Mouse (Mus musculus): Measurements from ENCODE around the gene Ank2.
"Not testable (repeated sequence)": the region's sequence is repeated elsewhere in the genome, so short reads cannot be mapped to it uniquely, and the experiment has no call there.

Gene Ank2

DNA sequence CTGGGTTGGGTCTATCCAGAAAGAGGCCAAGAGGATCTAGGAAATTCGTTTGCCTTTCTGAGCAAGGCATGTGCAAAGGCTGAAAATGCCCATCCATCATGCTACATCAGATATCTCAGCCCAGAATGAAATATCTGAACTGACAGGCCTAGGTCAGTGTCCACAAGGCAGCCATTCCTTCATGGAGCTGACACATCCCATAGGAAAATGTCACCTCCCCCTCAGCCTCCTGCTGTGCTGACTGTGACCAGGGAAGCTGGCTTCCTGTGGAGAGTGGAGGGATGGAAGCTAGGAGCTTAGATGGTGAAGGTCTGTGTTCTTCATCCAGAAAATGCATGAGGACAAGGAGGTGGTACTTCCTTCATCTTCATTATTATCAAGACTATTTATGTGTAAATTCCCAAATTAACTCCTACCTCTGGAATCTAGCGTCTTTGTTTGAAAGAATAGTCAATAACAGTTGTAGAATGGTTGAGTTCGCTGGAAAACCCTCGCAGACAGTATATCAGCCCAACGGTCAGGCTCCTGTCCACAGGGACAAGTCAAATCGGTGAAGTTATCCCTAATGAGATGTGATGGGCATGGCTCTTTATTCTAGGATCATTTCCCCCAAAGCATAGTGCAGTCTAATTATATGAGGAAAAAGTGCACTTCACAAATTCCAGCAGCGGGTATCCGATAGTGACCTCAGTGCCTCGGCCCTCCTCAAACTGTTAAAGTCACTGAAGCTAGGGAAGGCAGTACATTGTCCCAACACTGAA is 148.4 kb downstream of the Ank2 start:
- no peak for DNase-seq (ENCODE audit: low spot score)

DNA sequence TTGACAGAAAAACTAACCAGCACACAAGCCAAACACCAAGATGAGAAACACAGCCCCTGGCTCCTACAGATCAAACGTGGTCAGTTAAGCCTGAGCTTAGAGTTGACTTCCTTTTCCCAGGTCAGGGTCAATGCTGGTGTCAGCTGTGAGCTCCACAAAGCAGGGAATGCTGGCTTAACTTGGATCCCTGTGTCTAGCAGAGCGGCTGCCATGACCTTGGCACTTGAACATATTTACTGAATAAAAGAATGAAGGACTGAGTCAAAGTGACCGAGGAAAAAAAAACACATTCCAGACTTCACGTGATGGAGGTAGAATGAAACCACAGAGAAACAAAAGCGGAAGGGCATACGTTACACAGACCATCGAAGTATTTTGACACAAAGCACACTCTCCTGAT is 150.2 kb downstream of the Ank2 start:
- no peak for DNase-seq (ENCODE audit: low spot score)

DNA sequence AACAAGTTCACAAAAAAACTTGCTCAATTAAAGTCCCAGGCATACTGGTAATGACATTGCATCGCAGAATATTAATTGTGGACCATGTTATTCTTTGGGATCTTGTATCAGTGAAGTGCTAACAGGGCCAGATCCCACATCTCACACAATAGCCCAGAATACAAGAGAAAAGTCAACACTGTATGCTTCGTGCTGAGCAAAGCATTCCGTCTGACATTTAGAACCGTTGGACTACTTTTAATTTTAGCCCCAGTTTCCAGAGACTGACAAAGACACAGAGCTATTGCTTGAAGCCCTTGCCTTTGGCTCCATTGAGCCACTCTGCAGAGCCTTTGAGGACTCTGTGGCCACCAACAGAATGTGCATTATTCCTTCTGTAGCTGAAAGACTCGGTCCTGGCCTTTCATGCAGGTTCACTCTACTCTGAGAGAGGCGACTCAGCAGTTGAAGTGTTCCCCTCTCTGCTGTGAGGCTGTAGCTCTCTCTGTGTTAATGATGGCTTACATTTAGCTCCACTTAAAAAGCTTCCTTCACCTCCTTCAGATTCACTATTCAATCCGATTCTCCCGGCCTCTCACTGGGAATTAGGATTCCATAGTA is 153.2 kb downstream of the Ank2 start:
- DNase-seq (ENCODE audit: low spot score) = no peak

DNA sequence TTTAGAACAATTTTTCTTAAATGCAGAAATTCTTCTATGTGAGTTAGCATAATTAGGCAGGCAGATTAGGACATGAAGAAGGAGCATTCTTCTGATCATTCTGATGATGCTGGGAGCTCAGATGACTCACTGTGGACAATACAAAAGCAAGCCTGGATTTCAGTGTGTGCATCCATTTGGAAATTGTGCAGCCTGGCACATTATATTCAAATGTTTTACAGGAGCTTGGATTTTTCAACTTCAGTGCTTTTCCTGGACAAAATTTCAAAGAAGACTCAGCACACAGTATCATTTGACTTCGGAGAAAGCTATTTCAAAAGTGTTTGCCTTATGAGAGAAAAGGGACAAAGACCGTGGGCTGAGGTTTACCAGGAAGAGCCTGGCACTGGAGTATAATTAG is 157.8 kb downstream of the Ank2 start:
- no peak for DNase-seq (ENCODE audit: low spot score)

DNA sequence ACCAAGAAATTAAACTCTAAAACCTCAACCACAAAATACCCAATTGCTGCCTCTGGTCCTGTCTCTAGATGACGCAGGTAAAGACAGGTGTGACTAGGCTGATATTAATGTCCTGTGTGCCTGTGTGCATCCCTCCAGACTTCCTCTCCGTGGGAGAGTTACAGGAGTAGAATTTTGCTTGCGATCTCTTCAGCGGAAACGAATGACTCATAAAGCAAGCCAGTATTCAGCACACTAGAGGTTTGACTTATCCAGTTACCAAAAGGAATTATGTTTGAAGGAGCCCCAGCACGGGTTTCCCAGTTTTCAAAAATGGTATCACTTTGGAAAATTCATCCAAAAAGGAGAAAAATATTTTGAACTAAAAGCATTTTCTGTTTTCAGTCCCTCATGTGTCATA is 164.3 kb downstream of the Ank2 start:
- DNase-seq (ENCODE audit: low spot score) = no peak

DNA sequence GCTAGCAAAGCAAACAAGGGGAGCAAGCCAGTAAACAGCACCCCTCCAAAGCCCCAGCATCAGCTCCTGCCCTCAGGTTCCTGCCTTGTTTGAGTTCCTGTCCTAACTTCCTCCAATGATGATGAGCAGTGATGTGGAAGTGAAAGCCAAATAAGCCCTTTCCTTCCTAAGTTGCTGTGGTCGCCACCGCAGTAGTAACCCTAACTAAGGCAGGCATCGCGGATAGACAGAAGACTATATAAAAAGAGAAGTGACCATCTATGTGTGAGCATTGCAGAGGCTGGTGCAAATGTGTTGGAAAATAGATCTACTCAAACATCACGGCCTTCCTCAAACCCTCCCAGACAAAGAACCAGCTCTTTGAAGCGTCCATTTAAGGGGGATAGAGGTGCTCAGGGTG is 167.6 kb downstream of the Ank2 start:
- no peak for DNase-seq (ENCODE audit: low spot score)

DNA sequence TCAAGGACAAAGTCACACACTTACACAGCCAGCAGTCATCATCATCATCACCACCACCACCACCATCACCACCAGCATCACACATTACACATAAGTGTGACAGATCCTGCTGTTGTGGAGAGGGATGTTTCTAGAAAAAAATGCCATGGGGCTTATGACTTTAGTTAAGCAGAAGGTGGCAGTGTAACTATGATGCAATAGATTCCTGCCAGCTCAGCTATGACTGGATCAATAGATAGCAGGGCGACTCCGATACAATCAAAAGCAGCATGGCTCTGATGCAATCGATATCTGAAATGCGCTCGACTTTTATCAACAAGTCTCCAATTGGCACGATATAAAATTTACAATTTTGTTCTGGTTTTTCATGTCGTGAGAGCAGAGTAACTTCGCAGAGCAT is 172.8 kb downstream of the Ank2 start:
- DNase-seq (ENCODE audit: low spot score) = no peak

DNA sequence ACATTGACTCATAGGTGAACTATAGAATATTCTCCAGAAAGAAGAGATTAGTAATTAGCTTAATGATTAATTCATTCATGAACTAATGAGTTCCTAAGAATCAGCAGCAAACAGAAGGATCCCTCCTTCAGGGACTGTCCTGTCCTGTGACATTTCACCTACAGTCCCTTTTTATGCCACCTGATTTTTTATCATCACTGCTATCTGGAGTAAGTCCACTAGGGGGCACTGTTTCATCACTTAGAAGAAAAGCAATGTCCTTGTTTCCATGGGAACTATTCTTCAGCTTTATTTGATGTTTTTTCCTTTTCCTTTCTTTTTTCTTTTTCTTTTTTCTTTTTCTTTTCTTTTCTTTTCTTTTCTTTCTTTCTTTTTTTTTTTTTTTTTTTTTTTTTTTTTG is 176.3 kb downstream of the Ank2 start:
- DNase-seq (ENCODE audit: low spot score) = no peak

DNA sequence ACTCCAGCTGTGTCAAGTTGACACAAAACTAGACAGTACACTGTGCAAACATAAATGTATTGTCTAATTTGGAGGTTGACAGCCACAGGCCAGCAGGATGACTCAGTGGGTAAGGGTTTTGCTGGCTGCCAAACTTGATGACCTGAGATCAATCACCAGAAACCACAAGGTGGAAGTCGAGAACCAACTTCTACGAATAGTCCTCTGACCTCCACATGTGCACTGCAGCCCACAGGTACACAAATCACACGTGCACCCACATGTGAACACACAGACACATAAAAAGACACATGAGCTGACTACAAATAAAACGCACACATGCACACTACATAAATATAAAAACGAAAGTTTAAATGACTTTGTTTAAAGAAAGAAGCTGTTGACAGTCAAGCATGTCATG is 177.5 kb downstream of the Ank2 start:
- DNase-seq (ENCODE audit: low spot score) = no peak

DNA sequence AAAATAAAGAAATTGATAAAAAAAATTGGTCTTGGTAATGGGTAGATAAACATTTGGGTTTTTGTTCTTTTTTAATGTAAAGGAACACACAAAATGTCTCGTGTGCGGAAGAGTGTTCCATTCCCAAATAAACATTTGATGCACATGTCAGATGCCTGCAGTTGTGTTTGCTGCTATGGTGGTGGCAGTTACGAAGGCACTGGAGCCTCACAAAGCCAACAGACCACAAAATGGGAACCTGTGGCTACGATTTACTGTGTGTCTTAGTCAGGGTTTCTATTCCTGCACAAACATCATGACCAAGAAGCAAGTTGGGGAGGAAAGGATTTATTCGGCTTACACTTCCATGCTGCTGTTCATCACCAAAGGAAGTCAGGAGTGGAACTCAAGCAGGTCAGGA is 178.1 kb downstream of the Ank2 start:
- not testable (repeated sequence) for DNase-seq (ENCODE audit: low spot score)

DNA sequence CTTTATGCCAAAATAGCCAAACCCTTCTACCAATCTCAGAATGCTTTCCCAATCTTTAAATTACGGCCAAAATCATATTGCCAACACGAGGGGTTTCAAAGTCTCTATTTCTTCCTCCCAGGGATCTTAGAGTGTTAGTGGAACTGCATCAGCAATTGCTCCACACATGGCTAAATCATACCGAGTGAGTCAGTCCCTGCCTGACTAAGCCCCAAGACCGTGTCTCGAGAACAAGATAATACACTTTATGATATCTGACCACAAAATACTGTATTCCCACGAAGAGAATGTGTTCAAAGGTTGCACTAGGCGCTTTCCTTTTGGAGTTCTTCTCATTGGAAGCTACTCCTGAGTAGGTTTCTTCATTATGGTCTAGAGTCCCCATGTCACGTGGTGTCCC is 178.8 kb downstream of the Ank2 start:
- no peak for DNase-seq (ENCODE audit: low spot score)

DNA sequence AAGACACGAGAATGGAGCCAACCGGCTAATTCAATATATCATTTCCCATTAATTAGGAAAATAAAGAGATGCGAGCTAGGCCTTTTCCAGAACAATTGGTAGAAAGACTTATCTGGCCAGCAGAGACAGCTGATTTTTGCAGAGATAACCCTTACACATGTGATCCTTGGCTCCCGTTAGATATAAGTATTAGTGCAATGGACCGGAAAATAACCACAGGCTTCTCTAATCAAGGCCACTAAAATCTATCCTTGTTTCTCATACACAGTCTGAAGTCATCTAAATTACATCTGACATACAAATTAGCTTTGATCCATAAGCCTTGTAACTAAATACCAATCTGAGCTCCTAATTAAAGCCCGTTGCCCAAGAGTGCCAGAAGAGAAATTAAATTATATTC is 181.5 kb downstream of the Ank2 start:
- DNase-seq (ENCODE audit: low spot score) = no peak

DNA sequence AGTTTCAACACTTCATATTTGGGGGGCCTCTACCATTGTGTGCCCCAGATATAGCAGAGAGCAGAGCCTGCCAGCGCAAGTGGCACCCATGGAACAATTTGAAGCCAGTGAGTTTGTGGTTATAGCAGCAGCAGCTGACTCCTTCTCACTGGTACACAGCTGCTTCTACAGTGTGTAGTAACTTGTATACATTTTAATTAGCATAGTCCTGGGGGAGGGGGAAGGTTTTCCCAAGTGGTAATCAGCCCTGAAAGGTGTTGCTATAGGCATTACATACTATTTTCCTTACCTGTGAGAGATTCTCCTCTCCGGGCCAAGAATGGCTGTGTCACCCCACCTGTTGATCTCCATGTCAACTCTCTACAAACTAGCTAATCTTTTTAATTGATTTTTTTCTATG is 182.4 kb downstream of the Ank2 start:
- no peak for DNase-seq (ENCODE audit: low spot score)

DNA sequence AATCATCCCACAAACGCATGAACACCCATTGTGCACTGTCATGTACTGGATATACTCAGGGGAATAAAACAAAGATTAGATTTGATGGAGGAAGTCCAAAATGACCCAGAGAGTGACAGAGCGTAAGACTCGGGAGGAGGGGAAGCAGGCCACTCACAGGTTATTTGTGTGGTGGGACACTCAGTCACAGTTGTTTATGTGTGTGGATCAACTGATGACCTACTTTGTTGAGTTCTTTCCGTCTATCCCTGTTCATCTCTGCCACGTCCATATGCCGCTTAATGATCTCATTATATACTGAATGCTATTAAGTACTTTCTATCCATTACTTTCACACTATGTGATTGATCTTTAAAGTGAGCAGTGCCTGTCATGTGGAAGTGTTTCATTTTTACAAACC is 187.6 kb downstream of the Ank2 start:
- no peak for DNase-seq (ENCODE audit: low spot score)

DNA sequence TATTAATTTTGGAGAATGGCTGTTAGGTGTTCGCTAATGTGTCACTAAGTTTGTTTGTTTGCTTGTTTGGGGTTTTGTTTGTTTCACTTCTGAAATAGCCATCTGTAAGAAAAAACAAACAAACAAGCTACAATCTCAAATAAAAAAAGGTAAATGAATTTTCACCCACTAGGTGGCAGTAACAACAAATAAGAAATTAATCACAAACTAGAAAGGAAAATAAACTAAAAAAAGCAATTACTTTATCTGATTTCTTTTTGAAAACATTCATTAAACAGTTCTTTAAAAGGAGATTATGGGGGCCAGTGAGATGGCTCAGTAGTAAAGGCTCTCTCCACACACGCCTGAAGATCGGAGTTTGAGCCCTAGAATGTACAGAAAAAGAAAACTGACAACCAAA is 189.1 kb downstream of the Ank2 start:
- no peak for DNase-seq (ENCODE audit: low spot score)

DNA sequence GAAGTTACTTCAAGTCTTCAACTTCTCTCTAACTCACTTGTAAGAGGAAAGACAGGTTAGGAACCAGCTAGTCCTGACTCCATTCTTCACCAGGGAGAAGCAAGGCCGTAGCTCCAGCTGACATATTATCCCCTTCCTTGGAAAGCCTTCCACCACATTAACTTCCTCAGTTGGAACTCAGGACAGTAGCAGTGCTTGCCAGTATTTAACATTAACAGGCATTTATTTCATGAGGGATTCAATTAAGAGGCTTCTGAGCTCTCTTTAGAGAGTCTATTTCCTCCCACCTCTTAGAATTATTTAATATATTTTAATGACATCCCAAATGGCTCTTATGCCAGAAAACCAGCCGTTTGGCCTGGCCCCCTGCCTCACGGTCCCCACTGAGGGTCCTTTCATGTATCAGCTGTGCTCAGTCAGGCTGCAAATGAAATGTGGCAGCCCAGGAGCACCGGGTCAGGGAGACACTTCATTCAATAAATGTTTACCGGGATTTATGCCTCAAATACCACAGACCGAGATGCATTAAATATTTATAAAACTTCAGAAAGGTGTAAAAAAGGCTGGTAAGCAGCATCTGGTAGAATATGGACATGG is 195.1 kb downstream of the Ank2 start:
- no peak for DNase-seq (ENCODE audit: low spot score)

DNA sequence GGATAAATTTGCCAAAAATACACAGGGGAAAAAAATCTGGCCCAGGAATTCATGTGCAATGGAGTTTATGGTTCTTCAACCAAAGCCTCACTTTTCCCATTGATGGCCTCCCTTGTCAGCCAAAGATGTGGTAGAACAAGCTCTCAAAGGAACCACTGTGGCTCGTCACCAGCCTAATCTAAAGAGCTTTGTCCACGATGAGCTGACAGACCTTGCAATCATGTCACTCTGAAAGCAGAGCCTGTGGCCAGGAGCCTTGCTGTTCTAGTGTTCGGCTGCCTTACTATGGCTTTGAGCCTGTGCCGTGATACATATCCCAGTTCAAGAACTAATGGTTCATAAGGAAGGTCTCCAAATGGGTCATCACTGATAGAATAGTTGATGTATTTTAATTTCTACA is 196.1 kb downstream of the Ank2 start:
- DNase-seq (ENCODE audit: low spot score) = no peak

DNA sequence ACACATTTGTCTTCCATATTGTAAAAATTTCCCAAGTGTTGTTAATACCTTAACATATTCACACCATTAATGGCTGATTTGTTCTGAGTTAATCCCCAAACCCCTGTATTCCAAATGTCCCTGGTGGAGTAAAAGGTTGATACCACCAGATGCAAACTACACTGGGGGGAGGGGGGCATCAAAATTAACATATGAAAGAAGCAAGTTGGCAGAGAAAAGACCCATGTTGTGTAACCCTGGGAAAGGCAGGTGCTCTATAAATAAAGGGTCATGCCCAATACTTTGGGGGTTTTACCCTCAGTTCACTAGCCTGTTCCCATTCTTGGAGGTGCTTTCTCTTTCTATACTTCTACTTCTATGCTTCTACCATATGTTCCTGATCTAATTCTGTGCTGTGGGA is 198.4 kb downstream of the Ank2 start:
- no peak for DNase-seq (ENCODE audit: low spot score)

DNA sequence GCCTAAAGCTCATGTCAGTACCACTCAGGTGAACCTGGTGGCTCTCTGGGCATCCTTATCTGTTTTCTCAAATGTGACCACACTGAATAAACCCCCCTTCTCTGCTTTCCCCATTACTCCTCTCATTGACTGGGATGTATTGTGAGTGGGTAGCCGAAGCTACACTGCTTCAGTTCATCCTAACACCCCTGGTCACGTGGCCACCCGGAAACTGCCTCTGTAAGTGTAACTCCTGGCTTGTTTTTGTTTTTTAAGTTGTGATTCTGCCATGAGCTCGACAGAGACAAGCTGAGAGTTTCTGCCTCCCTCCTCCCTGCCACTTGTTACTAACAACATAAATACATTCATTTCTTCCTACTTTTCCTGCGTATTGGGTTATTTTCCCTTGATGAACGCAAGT is 203.2 kb downstream of the Ank2 start:
- DNase-seq (ENCODE audit: low spot score) = no peak

DNA sequence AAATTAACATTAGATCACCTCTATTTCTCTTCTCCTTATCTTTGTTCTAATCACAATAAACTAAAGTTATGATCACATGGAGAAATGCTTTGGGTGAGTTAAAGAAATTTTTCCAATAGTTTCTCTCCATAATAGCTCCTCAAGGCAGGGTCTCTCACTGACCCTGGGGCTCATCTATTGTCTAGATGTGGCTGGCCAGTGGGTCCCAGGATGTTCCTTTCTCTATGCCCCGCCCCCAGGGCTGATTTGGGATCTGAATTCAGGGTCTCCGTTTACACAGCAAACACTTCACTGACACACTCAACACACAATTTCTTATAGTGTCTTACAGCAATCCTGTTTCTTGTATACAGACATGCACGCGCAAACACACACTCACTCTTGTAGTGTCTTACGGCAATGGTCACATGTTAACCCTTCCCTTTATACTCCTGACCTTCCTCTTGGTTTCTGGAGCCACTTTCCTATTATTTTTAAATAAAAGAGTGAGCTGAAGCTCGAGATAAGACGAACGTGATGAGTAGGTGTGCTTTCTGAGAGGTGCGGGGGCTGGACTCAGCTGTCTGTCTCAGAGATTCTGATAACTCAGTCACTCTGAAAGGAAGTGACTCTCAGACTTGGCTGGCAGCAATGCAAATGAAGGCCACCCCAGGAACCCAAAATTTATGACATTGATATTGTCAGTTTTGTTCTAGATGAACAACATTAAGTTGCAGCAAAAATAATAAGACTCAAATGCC is 204.4 kb downstream of the Ank2 start:
- DNase-seq (ENCODE audit: low spot score) = no peak

DNA sequence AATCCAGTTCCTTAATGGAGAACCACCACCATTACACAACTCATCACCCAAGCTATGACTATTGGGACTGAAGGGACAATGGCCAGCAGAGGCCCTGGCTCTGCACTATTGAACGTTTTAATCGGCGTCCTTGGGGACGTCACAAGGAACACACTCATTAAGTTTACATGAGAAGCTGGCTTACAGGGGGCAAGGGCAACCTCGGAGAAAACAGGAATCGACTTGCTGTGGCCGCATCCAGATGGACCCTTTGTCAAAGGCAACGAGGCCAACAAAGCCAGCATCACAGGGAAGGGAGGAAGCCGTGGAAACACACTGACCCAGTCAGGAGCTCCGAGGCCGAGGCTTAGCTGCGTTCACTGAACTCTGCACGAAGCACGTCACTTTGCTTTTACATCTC is 205.1 kb downstream of the Ank2 start:
- DNase-seq (ENCODE audit: low spot score) = no peak

DNA sequence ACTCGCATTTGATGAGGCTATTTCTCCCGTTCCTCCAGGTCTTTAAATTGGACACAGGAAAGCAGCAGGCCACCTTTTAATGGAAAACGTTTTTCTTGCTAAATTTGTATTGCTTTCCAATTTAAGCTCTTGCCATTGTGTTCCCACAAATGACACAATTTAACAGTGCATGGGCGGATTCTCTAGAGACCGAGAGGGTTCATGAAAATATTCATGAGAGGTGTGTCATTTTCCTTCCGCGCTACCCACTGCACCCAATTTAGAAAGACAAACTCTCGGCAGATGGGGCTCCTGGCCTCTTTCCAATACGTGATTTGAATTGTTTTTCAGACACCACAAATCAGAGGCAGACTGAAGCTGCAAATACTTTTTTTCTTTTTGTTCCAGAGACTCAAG is 205.7 kb downstream of the Ank2 start:
- DNase-seq (ENCODE audit: low spot score) = no peak

DNA sequence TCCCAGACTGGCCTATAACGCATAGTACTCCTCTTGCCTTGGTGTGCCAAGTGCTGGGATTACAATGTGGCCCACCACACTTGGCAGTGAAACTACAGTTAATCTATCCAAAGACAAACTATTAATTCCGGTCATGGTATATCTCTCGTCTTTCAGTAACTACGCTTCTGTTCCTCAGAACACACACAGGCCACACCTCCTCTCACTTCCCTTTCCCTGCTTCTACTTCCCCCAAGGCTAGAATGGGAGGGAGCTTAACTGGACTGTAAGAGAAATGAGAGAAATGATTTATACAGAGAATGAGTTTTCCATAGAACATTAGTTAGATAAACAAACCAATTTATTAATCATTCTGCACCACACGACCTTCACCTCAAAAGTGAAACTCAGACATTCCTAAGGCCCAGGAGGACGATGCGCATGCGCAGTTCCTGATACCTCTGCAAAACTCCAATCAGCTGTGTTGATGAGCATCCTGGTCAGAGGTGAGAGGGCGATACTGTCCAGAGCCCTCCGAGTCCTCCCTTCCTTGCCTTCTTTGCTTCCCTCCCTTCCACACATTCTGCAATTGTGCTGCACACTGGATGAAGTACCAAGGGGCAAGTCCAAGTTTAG is 206.2 kb downstream of the Ank2 start:
- DNase-seq (ENCODE audit: low spot score) = no peak
